Mouse (Mus musculus): Measurements from ENCODE around the gene Maneal. TPM values are rescaled to one million over a fixed set of nuclear protein-coding genes. Genes with fewer than 3 reads are reported as not detected.

Maneal gene
- polyA plus RNA-seq, 1 experiment from 2014 or later, result 19.0 TPM

DNA sequence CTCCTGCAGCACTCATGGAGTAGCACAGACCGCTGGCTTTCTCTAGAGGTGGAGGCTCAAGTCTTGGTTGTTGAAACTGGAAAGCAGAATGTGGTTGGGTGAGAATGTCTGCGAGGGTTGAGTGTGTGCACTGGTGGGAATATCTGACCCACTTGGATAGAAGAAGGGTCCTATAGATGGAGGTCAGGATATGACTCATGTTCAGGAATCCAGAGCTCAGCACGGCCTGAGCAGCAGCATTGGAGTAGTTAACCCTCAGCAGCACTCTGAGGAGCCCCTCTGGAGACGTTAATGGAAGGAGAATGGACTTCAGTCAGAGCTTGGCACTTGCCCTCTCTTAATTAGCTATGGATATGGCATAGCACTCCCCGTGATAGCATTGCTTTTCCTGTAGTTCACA is 32.3 kb downstream of the Maneal start:
- H3K36me3 ChIP-seq (ENCODE audit: control insufficient read depth, insufficient read depth, low read length), result peaks cover 25% of the 10 kb centered on the region
- 80% methylated on average over 5 of the region's 5 CpGs for WGBS

DNA sequence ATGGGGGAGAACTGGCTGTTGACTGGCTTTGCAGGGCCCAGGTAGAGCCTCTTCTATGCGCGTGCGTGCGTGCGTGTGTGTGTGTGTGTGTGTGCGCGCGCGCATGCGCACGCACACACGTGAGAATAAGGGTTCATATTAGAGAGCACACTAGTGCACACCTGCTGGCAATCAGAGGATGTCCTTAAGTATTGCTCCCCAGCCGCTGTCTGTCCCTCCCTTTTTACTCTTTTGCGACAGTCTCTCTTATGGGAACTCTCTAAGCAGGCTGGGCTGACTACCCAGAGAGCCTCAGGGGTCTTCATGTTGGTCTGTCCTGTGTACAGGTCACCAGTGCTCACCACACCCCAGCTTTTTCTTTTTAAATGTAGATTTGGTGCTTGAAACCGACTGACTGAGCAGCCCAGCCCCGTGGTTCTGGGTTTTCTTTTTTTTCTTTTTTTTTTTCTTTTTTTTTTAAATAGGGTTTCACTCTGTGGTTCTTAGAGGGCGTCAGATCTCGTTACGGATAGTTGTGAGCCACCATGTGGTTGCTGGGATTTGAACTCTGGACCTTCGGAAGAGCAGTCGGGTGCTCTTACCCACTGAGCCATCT is 36.5 kb downstream of the Maneal start:
- Histone ChIP-seq H3K9ac (replicated peaks; ENCODE audit: low read depth, low read length) (no peak overlapping the region), H3K27ac (ENCODE audit: low read depth, low read length) (no peak overlapping the region), H3K27me3 (ENCODE audit: control insufficient read depth, insufficient read depth, low read length) (no peaks in the 10 kb centered on the region), H3K36me3 (ENCODE audit: control insufficient read depth, insufficient read depth, low read length) (peaks cover 42% of the 10 kb centered on the region), H3K9me3 (ENCODE audit: control insufficient read depth, low read length) (no peaks in the 10 kb centered on the region), H3K4me2 (ENCODE audit: low read depth, low read length) (no peak overlapping the region), H3K4me3 (ENCODE audit: low read depth, low read length) (no peak overlapping the region), H3K4me1 (ENCODE audit: control insufficient read depth, insufficient read depth, low read length) (no peaks in the 10 kb centered on the region)
- WGBS, result 96% methylated on average over 21 of the region's 21 CpGs
- no peak for ATAC-seq (ENCODE audit: low read depth)

More for the DNA sequence above, 32.3 kb downstream of the Maneal start:
- no peak overlapping the region for H3K9ac ChIP-seq (replicated peaks; ENCODE audit: low read depth, low read length)
- no peaks in the 10 kb centered on the region for H3K9me3 ChIP-seq (ENCODE audit: control insufficient read depth, low read length)
- no peak overlapping the region for H3K4me2 ChIP-seq (ENCODE audit: low read depth, low read length)
- H3K4me1 ChIP-seq (ENCODE audit: control insufficient read depth, insufficient read depth, low read length), result no peaks in the 10 kb centered on the region
- no peak for ATAC-seq (ENCODE audit: low read depth)
- no peak overlapping the region for H3K27ac ChIP-seq (ENCODE audit: low read depth, low read length)
- no peak overlapping the region for H3K4me3 ChIP-seq (ENCODE audit: low read depth, low read length)
- H3K27me3 ChIP-seq (ENCODE audit: control insufficient read depth, insufficient read depth, low read length), result no peaks in the 10 kb centered on the region

DNA sequence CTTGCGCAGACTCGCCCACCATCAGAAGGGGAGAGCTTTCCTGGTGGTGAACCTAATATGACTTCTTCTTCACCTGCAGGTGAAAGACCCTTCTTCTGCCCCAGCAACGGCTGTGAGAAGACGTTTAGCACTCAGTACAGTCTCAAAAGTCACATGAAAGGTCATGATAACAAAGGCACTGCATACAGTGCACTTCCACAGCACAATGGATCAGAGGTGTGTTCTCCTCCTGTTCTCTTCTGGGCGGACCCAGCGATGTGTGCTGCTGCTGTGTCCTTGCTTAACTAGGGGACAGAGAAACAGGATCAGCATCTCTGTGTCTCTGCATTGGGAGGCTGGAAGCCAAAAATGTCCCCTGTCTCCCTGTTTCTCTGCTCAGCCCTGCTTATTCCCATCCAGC is 37.0 kb downstream of the Maneal start:
- no peaks in the 10 kb centered on the region for H3K27me3 ChIP-seq (ENCODE audit: control insufficient read depth, insufficient read depth, low read length)
- no peaks in the 10 kb centered on the region for H3K9me3 ChIP-seq (ENCODE audit: control insufficient read depth, low read length)
- no peak overlapping the region for H3K27ac ChIP-seq (ENCODE audit: low read depth, low read length)
- H3K4me3 ChIP-seq (ENCODE audit: low read depth, low read length), result no peak overlapping the region
- no peak overlapping the region for H3K4me2 ChIP-seq (ENCODE audit: low read depth, low read length)
- H3K4me1 ChIP-seq (ENCODE audit: control insufficient read depth, insufficient read depth, low read length), result no peaks in the 10 kb centered on the region
- no peak for ATAC-seq (ENCODE audit: low read depth)
- no peak overlapping the region for H3K9ac ChIP-seq (replicated peaks; ENCODE audit: low read depth, low read length)
- H3K36me3 ChIP-seq (ENCODE audit: control insufficient read depth, insufficient read depth, low read length), result peaks cover 46% of the 10 kb centered on the region
- 98% methylated on average over 6 of the region's 6 CpGs for WGBS

DNA sequence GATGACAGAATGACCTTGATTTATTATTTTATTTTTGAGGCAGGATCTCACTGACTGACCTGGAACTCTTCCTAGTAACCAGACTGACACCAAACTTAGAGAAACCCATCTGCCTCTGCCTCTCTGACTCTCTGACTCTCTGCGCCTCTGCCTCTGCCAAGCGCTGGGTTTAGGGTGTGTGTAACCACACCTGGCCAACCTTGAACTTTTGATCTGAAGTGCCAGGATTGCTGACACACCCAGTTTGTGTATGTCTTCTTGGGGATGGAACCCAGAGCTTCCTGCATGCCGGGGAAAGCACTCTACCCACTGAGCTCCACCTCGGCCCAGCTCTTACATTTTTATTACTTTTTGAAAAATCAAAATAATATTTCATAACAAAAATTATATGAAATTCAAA is 43.1 kb downstream of the Maneal start:
- Histone ChIP-seq H3K27ac (ENCODE audit: low read depth, low read length) (no peak overlapping the region), H3K4me3 (ENCODE audit: low read depth, low read length) (no peak overlapping the region), H3K9me3 (ENCODE audit: control insufficient read depth, low read length) (no peaks in the 10 kb centered on the region), H3K4me2 (ENCODE audit: low read depth, low read length) (no peak overlapping the region), H3K9ac (replicated peaks; ENCODE audit: low read depth, low read length) (no peak overlapping the region), H3K4me1 (ENCODE audit: control insufficient read depth, insufficient read depth, low read length) (no peaks in the 10 kb centered on the region), H3K36me3 (ENCODE audit: control insufficient read depth, insufficient read depth, low read length) (peaks cover 34% of the 10 kb centered on the region; the same call in 1 of the 2 replicates), H3K27me3 (ENCODE audit: control insufficient read depth, insufficient read depth, low read length) (no peaks in the 10 kb centered on the region)
- WGBS, result 96% methylated on average over 4 of the region's 4 CpGs
- no peak for ATAC-seq (ENCODE audit: low read depth)

DNA sequence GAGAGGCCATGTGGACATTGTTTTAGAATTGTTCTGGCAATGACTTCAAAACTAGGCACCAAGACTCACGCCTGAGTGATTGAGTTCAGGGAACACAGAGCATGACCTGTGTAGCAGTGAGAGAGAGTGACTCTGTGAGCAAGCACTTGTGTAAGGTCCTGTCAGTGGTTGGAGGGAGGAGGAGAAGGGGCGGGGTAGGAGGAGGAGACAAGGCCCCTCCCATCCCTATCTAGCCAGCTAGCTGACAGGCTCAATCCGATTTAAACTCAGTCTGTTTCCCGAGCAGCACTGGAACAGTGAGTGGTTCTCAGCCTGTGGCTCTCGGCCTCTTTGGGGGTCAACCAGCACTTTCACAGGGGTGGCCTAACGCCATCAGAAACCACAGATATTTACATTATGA is 44.2 kb downstream of the Maneal start:
- no peaks in the 10 kb centered on the region for H3K9me3 ChIP-seq (ENCODE audit: control insufficient read depth, low read length)
- no peak for ATAC-seq (ENCODE audit: low read depth)

DNA sequence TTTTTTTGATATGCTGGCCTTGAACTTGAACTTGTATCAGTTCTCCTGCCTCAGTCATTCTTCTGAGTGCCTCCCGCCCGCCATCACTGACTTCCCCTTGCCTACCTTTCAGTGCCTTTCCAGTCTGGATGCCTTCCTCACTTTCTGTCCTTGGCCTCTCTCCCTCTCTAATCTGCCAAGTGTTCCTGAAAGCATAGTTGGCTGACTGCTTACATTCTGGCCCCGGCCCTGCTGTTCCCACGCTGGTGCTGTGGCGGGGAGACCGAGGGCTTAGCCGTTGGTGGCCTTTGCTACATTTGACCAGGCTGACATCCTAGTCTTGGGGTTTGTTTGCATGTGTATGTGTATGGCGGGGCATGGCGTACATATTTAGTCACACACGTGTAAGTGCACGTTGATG is 46.1 kb downstream of the Maneal start:
- 93% methylated on average over 11 of the region's 11 CpGs for WGBS
- Histone ChIP-seq H3K9ac (replicated peaks; ENCODE audit: low read depth, low read length) (no peak overlapping the region), H3K27me3 (ENCODE audit: control insufficient read depth, insufficient read depth, low read length) (no peaks in the 10 kb centered on the region), H3K4me2 (ENCODE audit: low read depth, low read length) (no peak overlapping the region), H3K36me3 (ENCODE audit: control insufficient read depth, insufficient read depth, low read length) (peaks cover 8% of the 10 kb centered on the region; the same call in 1 of the 2 replicates), H3K4me3 (ENCODE audit: low read depth, low read length) (no peak overlapping the region), H3K9me3 (ENCODE audit: control insufficient read depth, low read length) (no peaks in the 10 kb centered on the region), H3K4me1 (ENCODE audit: control insufficient read depth, insufficient read depth, low read length) (no peaks in the 10 kb centered on the region; the same call in 1 of the 2 replicates), H3K27ac (ENCODE audit: low read depth, low read length) (no peak overlapping the region)
- no peak for ATAC-seq (ENCODE audit: low read depth)

More for the DNA sequence above, 44.2 kb downstream of the Maneal start:
- Histone ChIP-seq H3K4me2 (ENCODE audit: low read depth, low read length) (no peak overlapping the region), H3K36me3 (ENCODE audit: control insufficient read depth, insufficient read depth, low read length) (peaks cover 25% of the 10 kb centered on the region; the same call in 1 of the 2 replicates), H3K4me1 (ENCODE audit: control insufficient read depth, insufficient read depth, low read length) (no peaks in the 10 kb centered on the region), H3K9ac (replicated peaks; ENCODE audit: low read depth, low read length) (no peak overlapping the region), H3K4me3 (ENCODE audit: low read depth, low read length) (no peak overlapping the region), H3K27me3 (ENCODE audit: control insufficient read depth, insufficient read depth, low read length) (no peaks in the 10 kb centered on the region), H3K27ac (ENCODE audit: low read depth, low read length) (no peak overlapping the region)
- 26% methylated on average over 6 of the region's 6 CpGs for WGBS

DNA sequence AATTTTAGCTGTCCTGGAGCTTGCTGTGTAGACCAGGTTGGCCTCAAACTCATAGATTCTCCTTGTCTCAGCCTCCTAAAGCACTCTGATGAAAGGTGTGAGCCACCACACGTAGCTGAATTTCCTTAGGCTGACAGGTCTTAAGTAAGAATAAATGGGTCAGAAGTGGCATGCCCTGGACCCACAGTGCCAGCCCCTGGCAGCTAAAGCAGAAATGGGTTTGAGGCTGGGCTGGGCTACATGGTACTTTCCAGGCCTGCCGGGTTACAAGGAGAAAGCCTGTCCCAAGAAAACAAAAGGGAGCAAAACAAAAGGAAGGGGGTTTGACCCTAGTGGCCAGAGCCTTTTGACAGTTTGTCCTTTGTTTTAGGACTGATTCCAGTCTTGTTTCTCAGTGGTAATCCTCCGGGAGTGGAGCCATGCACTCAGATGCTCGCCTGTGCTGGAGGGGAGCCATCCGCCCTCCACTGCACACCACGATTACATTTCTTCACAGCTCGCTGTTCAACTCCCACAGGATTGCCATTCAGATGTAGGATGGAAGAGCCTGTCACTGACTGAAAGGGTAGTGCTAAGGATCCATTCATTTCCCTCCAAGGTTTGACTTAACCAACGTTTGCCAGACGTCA is 50.5 kb downstream of the Maneal start:
- 23% methylated on average over 9 of the region's 9 CpGs for WGBS
- Histone ChIP-seq H3K9ac (replicated peaks; ENCODE audit: low read depth, low read length) (no peak overlapping the region), H3K4me2 (ENCODE audit: low read depth, low read length) (no peak overlapping the region), H3K9me3 (ENCODE audit: control insufficient read depth, low read length) (no peaks in the 10 kb centered on the region), H3K4me1 (ENCODE audit: control insufficient read depth, insufficient read depth, low read length) (no peaks in the 10 kb centered on the region; the same call in 1 of the 2 replicates), H3K4me3 (ENCODE audit: low read depth, low read length) (no peak overlapping the region), H3K36me3 (ENCODE audit: control insufficient read depth, insufficient read depth, low read length) (0 out of 2 replicates have a peak, but pooled peaks cover 9% of the 10 kb centered on the region), H3K27me3 (ENCODE audit: control insufficient read depth, insufficient read depth, low read length) (no peaks in the 10 kb centered on the region), H3K27ac (ENCODE audit: low read depth, low read length) (no peak overlapping the region)
- no peak for ATAC-seq (ENCODE audit: low read depth)

DNA sequence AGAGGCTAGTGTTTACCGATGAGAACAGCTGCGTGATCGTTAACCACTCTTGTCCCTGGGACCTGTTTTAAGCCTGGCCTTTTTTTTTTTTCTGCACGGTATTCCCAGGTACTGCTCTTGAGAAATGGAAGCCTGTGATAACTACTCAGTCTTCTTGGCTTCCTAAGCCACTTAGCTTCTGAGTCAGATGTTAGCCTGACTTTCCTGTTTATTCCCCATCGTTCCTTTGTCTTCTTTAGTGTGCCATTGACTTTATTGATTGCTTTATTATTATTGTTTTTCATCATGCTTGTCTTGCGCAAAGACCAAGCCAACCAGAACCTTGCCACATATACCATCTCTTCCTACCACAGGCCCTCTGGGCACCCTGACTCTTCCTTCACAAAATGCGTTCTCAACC is 51.9 kb downstream of the Maneal start:
- peaks cover 19% of the 10 kb centered on the region for H3K36me3 ChIP-seq (ENCODE audit: control insufficient read depth, insufficient read depth, low read length)
- H3K27ac ChIP-seq (ENCODE audit: low read depth, low read length), result no peak overlapping the region
- 87% methylated on average over 7 of the region's 7 CpGs for WGBS
- no peaks in the 10 kb centered on the region for H3K27me3 ChIP-seq (ENCODE audit: control insufficient read depth, insufficient read depth, low read length)
- no peak overlapping the region for H3K9ac ChIP-seq (replicated peaks; ENCODE audit: low read depth, low read length)
- no peak overlapping the region for H3K4me3 ChIP-seq (ENCODE audit: low read depth, low read length)
- no peaks in the 10 kb centered on the region; the same call in 1 of the 2 replicates for H3K4me1 ChIP-seq (ENCODE audit: control insufficient read depth, insufficient read depth, low read length)
- H3K4me2 ChIP-seq (ENCODE audit: low read depth, low read length), result no peak overlapping the region
- no peaks in the 10 kb centered on the region for H3K9me3 ChIP-seq (ENCODE audit: control insufficient read depth, low read length)
- no peak for ATAC-seq (ENCODE audit: low read depth)

DNA sequence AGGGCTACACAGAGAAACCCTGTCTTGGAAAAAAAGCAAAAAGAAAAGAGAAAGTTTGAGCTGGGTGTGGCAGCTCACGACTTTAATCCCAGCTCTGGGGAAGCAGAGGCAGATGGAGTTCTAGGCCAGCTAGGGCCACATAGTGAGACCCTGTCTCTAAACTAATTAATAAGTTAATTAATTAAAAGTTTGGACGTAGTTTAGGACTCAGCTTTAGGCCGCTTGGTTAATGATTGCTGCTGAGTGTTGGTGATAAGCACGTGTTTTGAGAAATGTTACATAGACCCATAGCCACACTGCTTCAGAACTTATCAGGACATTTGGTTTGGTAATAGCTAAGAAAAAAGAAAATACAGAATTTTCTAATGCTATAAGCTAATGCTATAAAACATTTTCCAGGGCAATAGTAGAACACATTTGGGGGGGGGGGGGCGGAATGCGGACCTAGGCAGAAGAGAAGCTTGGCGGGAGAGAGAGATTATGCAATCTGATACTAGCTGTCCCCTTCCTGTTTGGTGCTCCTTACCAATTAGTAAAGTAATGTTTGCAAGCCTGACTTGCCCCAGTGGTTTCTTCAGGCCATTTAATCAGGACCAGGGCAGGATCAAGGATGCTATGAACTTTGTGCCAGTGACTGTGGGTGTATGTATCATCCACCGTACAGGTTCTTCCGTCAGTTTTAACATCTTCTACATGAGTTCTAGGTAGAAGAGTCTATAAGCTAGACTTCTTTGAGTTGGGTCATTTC is 52.7 kb downstream of the Maneal start:
- H3K27ac ChIP-seq (ENCODE audit: low read depth, low read length), result no peak overlapping the region
- peaks cover 21% of the 10 kb centered on the region for H3K36me3 ChIP-seq (ENCODE audit: control insufficient read depth, insufficient read depth, low read length)
- no peak overlapping the region for H3K4me2 ChIP-seq (ENCODE audit: low read depth, low read length)
- 94% methylated on average over 9 of the region's 9 CpGs for WGBS
- no peak overlapping the region for H3K9ac ChIP-seq (replicated peaks; ENCODE audit: low read depth, low read length)
- H3K4me1 ChIP-seq (ENCODE audit: control insufficient read depth, insufficient read depth, low read length), result no peaks in the 10 kb centered on the region; the same call in 1 of the 2 replicates
- H3K4me3 ChIP-seq (ENCODE audit: low read depth, low read length), result no peak overlapping the region
- H3K9me3 ChIP-seq (ENCODE audit: control insufficient read depth, low read length), result no peaks in the 10 kb centered on the region
- no peak for ATAC-seq (ENCODE audit: low read depth)
- H3K27me3 ChIP-seq (ENCODE audit: control insufficient read depth, insufficient read depth, low read length), result no peaks in the 10 kb centered on the region

All from neural tube, embryonic 14.5 days (tissue).